Mouse (Mus musculus): Measurements from ENCODE around the gene Colq.

The Colq gene

GRCm38 (mm10) chr14:31583082-31583481 is 8.1 kb downstream of the Colq start:
- ChIA-PET CTCF (no interaction called here), POLR2A (interaction anchor here in 1 of 4 experiments (0.6 kb wide), 1 partner anchor 134 kb away, joined by 8 read pairs; no protein-coding TSS in a partner anchor)

GRCm38 (mm10) chr14:31577966-31578735 is 13.0 kb downstream of the Colq start:
- POLR2A ChIA-PET, result interaction anchor here (0.6 to 0.9 kb wide), 10 partner anchors 9 to 245 kb away, joined by 3 to 8 read pairs (median 4); no protein-coding TSS in a partner anchor
- CTCF ChIA-PET, result interaction anchor here in 1 of 4 experiments (0.6 kb wide), 1 partner anchor 905 kb away, joined by 4 read pairs; no protein-coding TSS in a partner anchor

- POLR2A ChIA-PET, result interaction anchor here in 2 of 4 experiments (0.6 to 1.4 kb wide), 5 partner anchors 20 to 224 kb away, joined by 3 to 8 read pairs (median 5); no protein-coding TSS in a partner anchor
- CTCF ChIA-PET, result interaction anchor here in 2 of 4 experiments (0.6 to 0.9 kb wide), 2 partner anchors 105 to 904 kb away, joined by 3 to 4 read pairs; no protein-coding TSS in a partner anchor
Observed at GRCm38 (mm10) chr14:31576846-31577697, 14.1 kb downstream of the Colq start.

GRCm38 (mm10) chr14:31575866-31576265 is 15.3 kb downstream of the Colq start:
- POLR2A ChIA-PET, result interaction anchor here in 1 of 4 experiments (1.4 kb wide), 1 partner anchor 21 kb away, joined by 3 read pairs; no protein-coding TSS in a partner anchor
- CTCF ChIA-PET, result interaction anchor here in 1 of 4 experiments (0.6 kb wide), 1 partner anchor 103 kb away, joined by 5 read pairs; no protein-coding TSS in a partner anchor

GRCm38 (mm10) chr14:31574903-31575665 is 16.1 kb downstream of the Colq start:
- ChIA-PET CTCF (interaction anchor here in 1 of 4 experiments (0.6 to 1.0 kb wide), 2 partner anchors 37 to 102 kb away, joined by 3 to 5 read pairs; no protein-coding TSS in a partner anchor), POLR2A (interaction anchor here in 1 of 4 experiments (1.4 kb wide), 1 partner anchor 22 kb away, joined by 3 read pairs; no protein-coding TSS in a partner anchor)

GRCm38 (mm10) chr14:31572561-31573175 is 18.5 kb downstream of the Colq start:
- POLR2A ChIA-PET, result interaction anchor here in 1 of 4 experiments (0.5 to 1.0 kb wide), 3 partner anchors 14 to 24 kb away, joined by 3 read pairs; no protein-coding TSS in a partner anchor
- CTCF ChIA-PET, result no interaction called here

GRCm38 (mm10) chr14:31571419-31571818 is 19.7 kb downstream of the Colq start:
- POLR2A ChIA-PET, result interaction anchor here in 1 of 4 experiments (0.5 kb wide), 1 partner anchor 157 kb away, joined by 5 read pairs; no protein-coding TSS in a partner anchor

GRCm38 (mm10) chr14:31570131-31570951 is 20.8 kb downstream of the Colq start:
- CTCF ChIA-PET, result no interaction called here
- POLR2A ChIA-PET, result no interaction called here

More at GRCm38 (mm10) chr14:31571419-31571818, 19.7 kb downstream of the Colq start:
- CTCF ChIA-PET, result no interaction called here

- ChIA-PET POLR2A (interaction anchor here in 2 of 4 experiments (0.6 to 1.6 kb wide), 2 partner anchors 9 to 40 kb away, joined by 3 read pairs; no protein-coding TSS in a partner anchor), CTCF (interaction anchor here in 1 of 4 experiments (0.8 kb wide), 1 partner anchor 97 kb away, joined by 5 read pairs; no protein-coding TSS in a partner anchor)
Observed at GRCm38 (mm10) chr14:31569151-31569631, 22.0 kb downstream of the Colq start.

GRCm38 (mm10) chr14:31565478-31566212 is 25.5 kb downstream of the Colq start:
- CTCF ChIA-PET, result interaction anchor here in 1 of 4 experiments (0.6 to 1.5 kb wide), 2 partner anchors 10 to 29 kb away, joined by 4 to 5 read pairs; no protein-coding TSS in a partner anchor
- POLR2A ChIA-PET, result interaction anchor here in 1 of 4 experiments (0.6 to 1.0 kb wide), 2 partner anchors 22 to 600 kb away, joined by 3 to 5 read pairs; no protein-coding TSS in a partner anchor

GRCm38 (mm10) chr14:31564452-31565179 is 26.5 kb downstream of the Colq start:
- ChIA-PET POLR2A (interaction anchor here in 1 of 4 experiments (0.5 to 1.0 kb wide), 3 partner anchors 21 to 429 kb away, joined by 3 to 5 read pairs (median 3); no protein-coding TSS in a partner anchor), CTCF (interaction anchor here in 3 of 4 experiments (0.6 to 1.5 kb wide), 4 partner anchors 9 to 92 kb away, joined by 3 to 5 read pairs (median 4); no protein-coding TSS in a partner anchor)

GRCm38 (mm10) chr14:31560886-31561285 is 30.3 kb downstream of the Colq start:
- ChIA-PET POLR2A (no interaction called here), CTCF (interaction anchor here in 1 of 4 experiments (1.5 kb wide), 1 partner anchor 236 kb away, joined by 3 read pairs; no protein-coding TSS in a partner anchor)

GRCm38 (mm10) chr14:31559216-31559615 is 31.9 kb downstream of the Colq start:
- CTCF ChIA-PET, result interaction anchor here in 1 of 4 experiments (0.5 to 0.6 kb wide), 2 partner anchors 101 to 180 kb away, joined by 5 to 6 read pairs; no protein-coding TSS in a partner anchor
- POLR2A ChIA-PET, result interaction anchor here in 1 of 4 experiments (0.9 kb wide), 1 partner anchor 13 kb away, joined by 3 read pairs; no protein-coding TSS in a partner anchor

- POLR2A ChIA-PET, result interaction anchor here in 2 of 4 experiments (0.6 to 0.7 kb wide), 3 partner anchors 12 to 85 kb away, joined by 3 to 5 read pairs (median 3); no protein-coding TSS in a partner anchor
Observed at GRCm38 (mm10) chr14:31557784-31558183, 33.4 kb downstream of the Colq start.

GRCm38 (mm10) chr14:31557273-31557672 is 33.9 kb downstream of the Colq start:
- ChIA-PET CTCF (interaction anchor here in 1 of 4 experiments (0.6 to 0.7 kb wide), 2 partner anchors 52 to 208 kb away, joined by 3 to 5 read pairs; no protein-coding TSS in a partner anchor), POLR2A (no interaction called here)

More at GRCm38 (mm10) chr14:31557784-31558183, 33.4 kb downstream of the Colq start:
- CTCF ChIA-PET, result interaction anchor here in 2 of 4 experiments (0.6 to 0.7 kb wide), 3 partner anchors 53 to 1928 kb away, joined by 3 to 5 read pairs (median 3); no protein-coding TSS in a partner anchor
